ENCODE assay signal across 35 mouse cellular contexts in genomic region chr10:25375036-25375435, GRCm38 (mm10).
"Had no signal": no experiment of that assay in that cellular context is flagged by ENCODE, and none has a peak within 500 bp of the region (broad histone marks: within the 10 kb centered on the region; RNA-seq: fewer than 3 reads in every experiment).

No protein-coding gene starts in this region.

- H3K9me3 ChIP-seq: heart, embryonic 12.5 days; heart, embryonic 13.5 days; heart, embryonic 15.5 days; hindbrain, embryonic 10.5 days; hindbrain, embryonic 12.5 days; hindbrain, embryonic 13.5 days; hindbrain, embryonic 15.5 days; intestine, embryonic 15.5 days; kidney, embryonic 15.5 days had no signal

- H3K4me3 ChIP-seq: heart, adult 2 months; heart, embryonic 12.5 days; heart, embryonic 13.5 days; heart, embryonic 15.5 days; hindbrain, embryonic 10.5 days; hindbrain, embryonic 12.5 days; hindbrain, embryonic 13.5 days; hindbrain, embryonic 15.5 days; intestine, embryonic 15.5 days; kidney, embryonic 15.5 days; layer of hippocampus, adult 2 months had no signal

- ATAC-seq: hindbrain, embryonic 16.5 days; hindbrain, postnatal 0 days; inflammation-experienced regulatory T-cells, adult 6 months; intestine, embryonic 15.5 days; intestine, embryonic 16.5 days; intestine, postnatal 0 days had no signal

- H3K9ac ChIP-seq: heart, embryonic 12.5 days; heart, embryonic 13.5 days; heart, embryonic 15.5 days; hindbrain, embryonic 12.5 days; hindbrain, embryonic 13.5 days; hindbrain, embryonic 14.5 days; hindbrain, embryonic 15.5 days; intestine, embryonic 15.5 days; kidney, embryonic 15.5 days had no signal

- H3K4me2 ChIP-seq: heart, embryonic 11.5 days; heart, embryonic 12.5 days; heart, embryonic 13.5 days; heart, embryonic 15.5 days; hindbrain, embryonic 12.5 days; hindbrain, embryonic 13.5 days; hindbrain, embryonic 14.5 days; hindbrain, embryonic 15.5 days; intestine, embryonic 15.5 days; kidney, embryonic 15.5 days had no signal

- H3K27ac ChIP-seq: heart, adult 2 months; heart, embryonic 13.5 days; heart, embryonic 15.5 days; hindbrain, embryonic 10.5 days; hindbrain, embryonic 12.5 days; hindbrain, embryonic 13.5 days; hindbrain, embryonic 14.5 days; hindbrain, embryonic 15.5 days; hindbrain, postnatal 0 days; intestine, embryonic 15.5 days; kidney, embryonic 15.5 days; kidney, postnatal 0 days; layer of hippocampus, adult 2 months had no signal

- H3K27me3 ChIP-seq: heart, embryonic 12.5 days; heart, embryonic 13.5 days; heart, embryonic 15.5 days; hindbrain, embryonic 12.5 days; hindbrain, embryonic 13.5 days; hindbrain, embryonic 15.5 days; intestine, embryonic 15.5 days; kidney, embryonic 15.5 days had no signal

- DNase-seq: heart, adult 2 months; heart, postnatal 10 days; heart, postnatal 14 days; heart, postnatal 36 days; heart, postnatal 4 days; kidney, adult 11 months; kidney, adult 18-20 months; kidney, adult 2 months; kidney, adult 8-10 months; kidney, adult 9 months; kidney, postnatal 10 days; kidney, postnatal 14 days; kidney, postnatal 25 days; kidney, postnatal 36 days; kidney, postnatal 4 days; layer of hippocampus, adult 9-11 months; layer of hippocampus, postnatal 36 days had no signal

- H3K36me3 ChIP-seq: hindbrain, embryonic 12.5 days; hindbrain, embryonic 15.5 days; intestine, embryonic 15.5 days had no signal
